Mouse (Mus musculus) myocyte (in vitro differentiated cells): ENCODE results near the gene Mbnl1. TPM values are rescaled to one million over a fixed set of nuclear protein-coding genes. Genes with fewer than 3 reads are reported as not detected.

Experiments used
- H3K27me3 ChIP-seq: one replicate; pipeline ENCODE4 v1.6.1; 2011; ENCODE audit not compliant: control insufficient read depth, insufficient read depth, insufficient read length
- H3K36me3 ChIP-seq: one replicate; pipeline ENCODE4 v1.6.1; 2011; ENCODE audit not compliant: control insufficient read depth, insufficient read depth
- H3K4me2 ChIP-seq: one replicate; pipeline ENCODE4 v1.6.1; 2011; ENCODE audit warnings: low read depth, control low read depth
- H3K4me3 ChIP-seq: one replicate; pipeline ENCODE4 v1.5.1; 2011; ENCODE audit warnings: mild to moderate bottlenecking, control low read depth, moderate library complexity
- H3K79me2 ChIP-seq: one replicate; pipeline ENCODE4 v1.6.1; 2011; ENCODE audit not compliant: control insufficient read depth, insufficient read depth
- H3ac ChIP-seq: one replicate; pipeline ENCODE4 v1.6.1; 2011; ENCODE audit not compliant: control insufficient read depth, insufficient read length
- CEBPB ChIP-seq: IDR thresholded peaks from 2 replicates; pipeline ENCODE4 v1.6.1; 2011; ENCODE audit warnings: mild to moderate bottlenecking, moderate library complexity; ENCODE audit not compliant: poor library complexity, insufficient read depth, severe bottlenecking
- E2F4 ChIP-seq: IDR thresholded peaks from one replicate; pipeline ENCODE4 v1.6.1; 2011; ENCODE audit warnings: mild to moderate bottlenecking, control low read depth, moderate library complexity; ENCODE audit not compliant: insufficient read depth
- MAX ChIP-seq: IDR thresholded peaks from one replicate; pipeline ENCODE4 v1.6.1; 2011; ENCODE audit warnings: low read depth, mild to moderate bottlenecking, control low read depth
- MYOD1 ChIP-seq, 3 experiments: IDR thresholded peaks; one replicate each; pipeline ENCODE4 v1.6.1; 2011; ENCODE audit warnings: control low read depth in 2 of 3, low read depth in 2 of 3, mild to moderate bottlenecking in 2 of 3, moderate library complexity in 1 of 3; ENCODE audit not compliant: insufficient read length in 2 of 3, control insufficient read depth in 1 of 3
- MYOG ChIP-seq, 3 experiments: IDR thresholded peaks; one replicate each; pipeline ENCODE4 v1.6.1; 2011; ENCODE audit warnings: control low read depth in 2 of 3, low read depth in 2 of 3, mild to moderate bottlenecking in 2 of 3; ENCODE audit not compliant: insufficient read length in 2 of 3, control insufficient read depth in 1 of 3, insufficient read depth in 1 of 3
- POLR2A ChIP-seq: IDR thresholded peaks from one replicate; pipeline ENCODE4 v1.6.1; 2011; ENCODE audit warnings: low read depth, mild to moderate bottlenecking, control low read depth, moderate library complexity; ENCODE audit not compliant: insufficient read length
- POLR2AphosphoS2 ChIP-seq: IDR thresholded peaks from one replicate; pipeline ENCODE4 v1.6.1; 2011; ENCODE audit warnings: low read depth, control low read depth; ENCODE audit not compliant: insufficient read length
- REST ChIP-seq: IDR thresholded peaks from one replicate; pipeline ENCODE4 v1.6.1; 2011; ENCODE audit warnings: mild to moderate bottlenecking, control low read depth, moderate library complexity; ENCODE audit not compliant: insufficient read depth, insufficient read length
- SRF ChIP-seq: IDR thresholded peaks from one replicate; pipeline ENCODE4 v1.6.1; 2011; ENCODE audit warnings: low read depth; ENCODE audit not compliant: control insufficient read depth, insufficient read length
- TCF12 ChIP-seq: IDR thresholded peaks from one replicate; pipeline ENCODE4 v1.6.1; 2011; ENCODE audit warnings: mild to moderate bottlenecking, control low read depth; ENCODE audit not compliant: poor library complexity, insufficient read depth, severe bottlenecking
- TCF3 ChIP-seq: IDR thresholded peaks from one replicate; pipeline ENCODE4 v1.6.1; 2011; ENCODE audit warnings: low read depth, control low read depth; ENCODE audit not compliant: insufficient read length
- USF1 ChIP-seq: IDR thresholded peaks from one replicate; pipeline ENCODE4 v1.6.1; 2011; ENCODE audit warnings: low read depth, mild to moderate bottlenecking, control low read depth, moderate library complexity
- polyA plus RNA-seq: library from polyadenylated mRNA; unstranded; fragments of >200 nt; fragmentation: generic; extraction: Trizol; gene quantifications from one replicate; pipeline ENCODE4 v1.2.1, GENCODE M21; 2012; ENCODE audit warnings: missing spikeins

Gene Mbnl1
- polyA plus RNA-seq, 1 experiment, result 24.7 TPM

- no peaks in the 10 kb centered on the region for H3K27me3 ChIP-seq
- no peaks in the 10 kb centered on the region for H3K79me2 ChIP-seq
- no peaks in the 10 kb centered on the region for H3K36me3 ChIP-seq
- TF ChIP-seq MAX, result no peak
- TF ChIP-seq CEBPB, result no peak
- TF ChIP-seq REST, result no peak
- no peak for TF ChIP-seq POLR2A
- no peak for TF ChIP-seq USF1
- no peak for TF ChIP-seq MYOG (IDR thresholded peaks at IDR 0.05; ENCODE audit: control insufficient read depth in 1 of 3, insufficient read depth in 1 of 3, insufficient read length in 2 of 3, low read depth in 2 of 3)
- no peak overlapping the region for H3K4me3 ChIP-seq
- H3ac ChIP-seq, result no peak overlapping the region
- no peak overlapping the region for H3K4me2 ChIP-seq
Observed at GRCm38 (mm10) chr3:60648293-60648692, 175.7 kb downstream of the Mbnl1 start.

- H3K4me2 ChIP-seq, result no peak overlapping the region
- no peak for TF ChIP-seq MAX
- no peak for TF ChIP-seq USF1
- no peak for TF ChIP-seq POLR2A
- no peak for TF ChIP-seq SRF
- TF ChIP-seq E2F4, result no peak
- no peak for TF ChIP-seq TCF3
- no peak for TF ChIP-seq POLR2AphosphoS2
- TF ChIP-seq MYOG (IDR thresholded peaks at IDR 0.05; ENCODE audit: control insufficient read depth in 1 of 3, insufficient read depth in 1 of 3, insufficient read length in 2 of 3, low read depth in 2 of 3), result no peak
- TF ChIP-seq REST, result no peak
- no peak for TF ChIP-seq TCF12
- TF ChIP-seq MYOD1 (IDR thresholded peaks at IDR 0.05; ENCODE audit: control insufficient read depth in 1 of 3, insufficient read length in 2 of 3, low read depth in 2 of 3), result no peak
- no peak for TF ChIP-seq CEBPB
- no peak overlapping the region for H3ac ChIP-seq
Observed at GRCm38 (mm10) chr3:60660762-60661161, 188.1 kb downstream of the Mbnl1 start.

More at GRCm38 (mm10) chr3:60660762-60661161, 188.1 kb downstream of the Mbnl1 start:
- no peaks in the 10 kb centered on the region for H3K36me3 ChIP-seq
- H3K27me3 ChIP-seq, result no peaks in the 10 kb centered on the region
- H3K79me2 ChIP-seq, result no peaks in the 10 kb centered on the region
- no peak overlapping the region for H3K4me3 ChIP-seq
